Mouse (Mus musculus): ENCODE measurements around the gene Ly6f. TPM values are rescaled to one million over a fixed set of nuclear protein-coding genes. Genes with fewer than 3 reads are reported as not detected.

The Ly6f gene
- total RNA-seq (2023), result not detected

GRCm38 (mm10) chr15:75268121-75268520 is at the start of gene Ly6f:
Ly6f (plus strand) TSS chr15:75268421.

Other genes starting within 250 kb of the Ly6f start
- 10 to 100 TPM; 17.8 to 17.9 TPM for gene Ly6c1, start 219.6 kb upstream of the Ly6f start, total RNA-seq (2023)
- gene Ly6c2, start 156.5 kb upstream of the Ly6f start, total RNA-seq (2023), result 1,000 to 10,000 TPM in 1 of 2 experiments, 100 to 1,000 TPM in 1; 887 to 1,003 TPM
- 100 to 1,000 TPM; 668 to 696 TPM for gene Ly6g, start 113.2 kb upstream of the Ly6f start, total RNA-seq (2023)
- gene BC025446, start 52.0 kb upstream of the Ly6f start, total RNA-seq (2023), result not detected

Measured in neutrophil, adult 83 days (primary cell).